Comparison of ENCODE assay signal across 9 mouse cellular contexts in the genomic region with DNA sequence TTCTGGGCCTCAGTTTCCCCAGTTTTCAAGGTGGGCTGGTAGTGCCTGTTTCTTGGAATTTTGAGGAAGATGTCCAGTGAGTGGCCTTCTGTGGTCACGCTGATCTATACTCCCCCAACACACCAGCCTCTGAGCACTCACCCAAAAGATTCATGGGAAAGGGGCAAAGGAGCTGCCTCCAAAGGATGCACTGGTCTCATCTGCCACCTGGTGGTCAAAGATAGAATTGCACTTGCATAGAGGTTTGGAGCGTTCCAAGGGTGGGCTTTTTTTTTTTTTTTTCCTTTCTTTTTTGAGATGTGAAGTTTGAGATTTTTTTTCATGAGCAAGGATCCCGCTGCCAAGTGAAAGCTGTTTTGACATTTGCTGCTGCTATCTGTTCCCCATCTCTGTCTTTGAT. TPM values are rescaled to one million over a fixed set of nuclear protein-coding genes. Genes with fewer than 3 reads are reported as not detected.
DNase-seq lines count a peak whose midpoint lies in the region; ATAC-seq and TF ChIP-seq lines count a peak whose summit lies in the region.
"Had no signal": no experiment of that assay in that cellular context is flagged by ENCODE, and none has a peak within 500 bp of the region (broad histone marks: within the 10 kb centered on the region; RNA-seq: fewer than 3 reads in every experiment).

No protein-coding gene starts in this region.

- H3K27me3 ChIP-seq in neural tube, embryonic 15.5 days (replicated peaks): no peaks in the 10 kb centered on the region
- H3K27me3 ChIP-seq in forebrain, embryonic 11.5 days (ENCODE audit: control insufficient read depth, insufficient read depth, low read length): no peaks in the 10 kb centered on the region
- no peaks in the 10 kb centered on the region for H3K27me3 ChIP-seq in liver, embryonic 14.5 days (ENCODE audit: control insufficient read depth, insufficient read depth, low read length)
- no peaks in the 10 kb centered on the region for H3K27me3 ChIP-seq in neural tube, embryonic 13.5 days

- ATAC-seq in neural tube, embryonic 15.5 days (ENCODE audit: low FRiP score): no peak; the same call in 1 of the 2 replicates
- ATAC-seq in forebrain, embryonic 11.5 days (replicated peaks; ENCODE audit: low FRiP score): peak; percentile 69; the same call in 1 of the 2 replicates
- ATAC-seq in liver, embryonic 14.5 days (ENCODE audit: insufficient read depth): no peak
- 0 out of 2 replicates have a peak, but pooled peaks have one; percentile 68 for ATAC-seq in neural tube, embryonic 13.5 days (ENCODE audit: low read depth)

- no peak overlapping the region for H3K27ac ChIP-seq in neural tube, embryonic 15.5 days (replicated peaks)
- H3K27ac ChIP-seq in forebrain, embryonic 11.5 days (ENCODE audit: low read depth, low read length): no peak overlapping the region
- H3K27ac ChIP-seq in liver, embryonic 14.5 days: no peak overlapping the region
- no peak overlapping the region for H3K27ac ChIP-seq in neural tube, embryonic 13.5 days (replicated peaks)

- TF ChIP-seq CTCF in liver, embryonic 14.5 days (IDR thresholded peaks at IDR 0.05; ENCODE audit: low read depth): peak; percentile 93

- no peak overlapping the region for H3K4me3 ChIP-seq in neural tube, embryonic 15.5 days (replicated peaks)
- H3K4me3 ChIP-seq in forebrain, embryonic 11.5 days (ENCODE audit: low read depth, low read length): no peak overlapping the region
- no peak overlapping the region for H3K4me3 ChIP-seq in liver, embryonic 14.5 days (ENCODE audit: insufficient read depth in 1 of 2, low read depth in 2 of 2, low read length in 2 of 2)
- H3K4me3 ChIP-seq in neural tube, embryonic 13.5 days: no peak overlapping the region
- H3K4me3 ChIP-seq: erythroblast, embryonic 14.5 days had no signal

- no peak for TF ChIP-seq EP300 in liver, embryonic 14.5 days (IDR thresholded peaks at IDR 0.05; ENCODE audit: low read depth)

- no peaks in the 10 kb centered on the region for H3K36me3 ChIP-seq in neural tube, embryonic 15.5 days
- no peaks in the 10 kb centered on the region for H3K36me3 ChIP-seq in forebrain, embryonic 11.5 days (ENCODE audit: control insufficient read depth, insufficient read depth, low read length)
- H3K36me3 ChIP-seq in liver, embryonic 14.5 days (replicated peaks; ENCODE audit: control insufficient read depth, insufficient read depth, low read depth): no peaks in the 10 kb centered on the region
- no peaks in the 10 kb centered on the region for H3K36me3 ChIP-seq in neural tube, embryonic 13.5 days

- DNase-seq in neural tube, embryonic 10.5 days (ENCODE audit: extremely low spot score, low spot score): peak; percentile 75
- peak; percentile 60 for DNase-seq in brain, embryonic 18.5 days (ENCODE audit: low read depth, low spot score)
- peak; percentile 81 for DNase-seq in forebrain, embryonic 11.5 days (ENCODE audit: low spot score)
- peak; percentile 67 for DNase-seq in kidney, adult 18-20 months
- DNase-seq in liver, embryonic 14.5 days (ENCODE audit: low read depth in 3 of 3, low spot score in 3 of 3): peak; percentile 25 to 44 (median 31)
- peak; percentile 86 for DNase-seq in thymus, postnatal 14 days

- no peak overlapping the region for H3K4me2 ChIP-seq in neural tube, embryonic 15.5 days
- H3K4me2 ChIP-seq in forebrain, embryonic 11.5 days (ENCODE audit: low read depth, low read length, severe bottlenecking): no peak overlapping the region
- H3K4me2 ChIP-seq in liver, embryonic 14.5 days (ENCODE audit: low read depth): no peak overlapping the region
- no peak overlapping the region for H3K4me2 ChIP-seq in neural tube, embryonic 13.5 days

- H3K9me3 ChIP-seq in neural tube, embryonic 15.5 days (replicated peaks): no peaks in the 10 kb centered on the region
- H3K9me3 ChIP-seq in forebrain, embryonic 11.5 days (ENCODE audit: control insufficient read depth, low read length): no peaks in the 10 kb centered on the region
- no peaks in the 10 kb centered on the region for H3K9me3 ChIP-seq in liver, embryonic 14.5 days (ENCODE audit: control insufficient read depth, low read length)
- no peaks in the 10 kb centered on the region for H3K9me3 ChIP-seq in neural tube, embryonic 13.5 days

- no peak overlapping the region for H3K9ac ChIP-seq in neural tube, embryonic 15.5 days (replicated peaks)
- no peak overlapping the region for H3K9ac ChIP-seq in forebrain, embryonic 11.5 days (ENCODE audit: low read length)
- no peak overlapping the region for H3K9ac ChIP-seq in liver, embryonic 14.5 days (replicated peaks)
- no peak overlapping the region for H3K9ac ChIP-seq in neural tube, embryonic 13.5 days

- WGBS in neural tube, embryonic 15.5 days: 1% methylated on average over 3 of the region's 3 CpGs
- WGBS in forebrain, embryonic 11.5 days: 5% methylated on average over 3 of the region's 3 CpGs
- WGBS in liver, embryonic 14.5 days (ENCODE audit: insufficient replicate concordance): 0% methylated on average over 3 of the region's 3 CpGs
- 0% methylated on average over 3 of the region's 3 CpGs for WGBS in neural tube, embryonic 13.5 days

- H3K4me1 ChIP-seq in neural tube, embryonic 15.5 days: no peaks in the 10 kb centered on the region; the same call in 1 of the 2 replicates
- no peaks in the 10 kb centered on the region for H3K4me1 ChIP-seq in forebrain, embryonic 11.5 days (replicated peaks; ENCODE audit: control insufficient read depth, insufficient read depth, low read length)
- peaks cover 0 to 7% of the 10 kb centered on the region in 2 experiments; a peak in 1 of 4 replicates for H3K4me1 ChIP-seq in liver, embryonic 14.5 days (replicated peaks; ENCODE audit: control insufficient read depth in 2 of 2, insufficient read depth in 2 of 2, low read length in 1 of 2)
- no peaks in the 10 kb centered on the region for H3K4me1 ChIP-seq in neural tube, embryonic 13.5 days (replicated peaks)

RNA-seq across cellular contexts. Expression of a gene that starts 10.8 kb away (rescaled TPM):
- 17.2 and 20.0 TPM in 2 replicates for polyA plus RNA-seq in neural tube, embryonic 15.5 days (2015; fragmentation: Nextera tagmentation; extraction: Ambion mirVana)
- 1.3 and 2.2 TPM in 2 replicates for polyA plus RNA-seq in forebrain, embryonic 11.5 days (2014; fragmentation: Nextera tagmentation; extraction: Ambion mirVana)
- 0.12 and 0.17 TPM in 2 replicates for polyA plus RNA-seq in liver, embryonic 14.5 days (2012; rRNA removed)
- polyA plus RNA-seq in liver, embryonic 14.5 days (2014; fragmentation: Nextera tagmentation; extraction: Ambion mirVana): 0.20 TPM in 1 of 2 replicates, not detected in the other
- 8.3 and 9.3 TPM in 2 replicates for polyA plus RNA-seq in neural tube, embryonic 13.5 days (2015; fragmentation: Nextera tagmentation; extraction: Ambion mirVana)

RNA-seq across cellular contexts. Expression of a gene that starts 28.9 kb away (rescaled TPM):
- polyA plus RNA-seq in neural tube, embryonic 15.5 days (2015; fragmentation: Nextera tagmentation; extraction: Ambion mirVana): 98.5 and 103 TPM in 2 replicates
- 103 and 109 TPM in 2 replicates for polyA plus RNA-seq in forebrain, embryonic 11.5 days (2014; fragmentation: Nextera tagmentation; extraction: Ambion mirVana)
- 11.0 and 11.8 TPM in 2 replicates for polyA plus RNA-seq in liver, embryonic 14.5 days (2012; rRNA removed)
- polyA plus RNA-seq in liver, embryonic 14.5 days (2014; fragmentation: Nextera tagmentation; extraction: Ambion mirVana): 8.8 TPM in 2 replicates
- 114 and 120 TPM in 2 replicates for polyA plus RNA-seq in neural tube, embryonic 13.5 days (2015; fragmentation: Nextera tagmentation; extraction: Ambion mirVana)

RNA-seq across cellular contexts. Expression of a gene that starts 33.4 kb away (rescaled TPM):
- 2.5 and 3.4 TPM in 2 replicates for polyA plus RNA-seq in neural tube, embryonic 15.5 days (2015; fragmentation: Nextera tagmentation; extraction: Ambion mirVana)
- polyA plus RNA-seq in forebrain, embryonic 11.5 days (2014; fragmentation: Nextera tagmentation; extraction: Ambion mirVana): not detected in 2 replicates
- 0.03 TPM in 1 of 2 replicates, not detected in the other for polyA plus RNA-seq in liver, embryonic 14.5 days (2012; rRNA removed)
- not detected in 2 replicates for polyA plus RNA-seq in liver, embryonic 14.5 days (2014; fragmentation: Nextera tagmentation; extraction: Ambion mirVana)
- 1.3 and 5.9 TPM in 2 replicates for polyA plus RNA-seq in neural tube, embryonic 13.5 days (2015; fragmentation: Nextera tagmentation; extraction: Ambion mirVana)
- polyA plus RNA-seq: erythroblast, embryonic 14.5 days had no signal

RNA-seq across cellular contexts. Expression of a gene that starts 40.6 kb away (rescaled TPM):
- polyA plus RNA-seq in neural tube, embryonic 15.5 days (2015; fragmentation: Nextera tagmentation; extraction: Ambion mirVana): 7.2 and 7.7 TPM in 2 replicates
- polyA plus RNA-seq in forebrain, embryonic 11.5 days (2014; fragmentation: Nextera tagmentation; extraction: Ambion mirVana): 4.0 and 4.4 TPM in 2 replicates
- 0.31 and 0.47 TPM in 2 replicates for polyA plus RNA-seq in liver, embryonic 14.5 days (2012; rRNA removed)
- 0.25 and 0.53 TPM in 2 replicates for polyA plus RNA-seq in liver, embryonic 14.5 days (2014; fragmentation: Nextera tagmentation; extraction: Ambion mirVana)
- polyA plus RNA-seq in neural tube, embryonic 13.5 days (2015; fragmentation: Nextera tagmentation; extraction: Ambion mirVana): 9.1 and 9.2 TPM in 2 replicates
- polyA plus RNA-seq: erythroblast, embryonic 14.5 days had no signal

Comparison
In these comparisons a context has a peak if more than half of its experiments do, and no peak if none do; other contexts are left out.
1. ATAC-seq: peak in forebrain, embryonic 11.5 days (single experiment) and neural tube, embryonic 13.5 days (single experiment); none in neural tube, embryonic 15.5 days (single experiment) and liver, embryonic 14.5 days (single experiment).
2. DNase-seq: peak in every context shown above with its lines; median percentile 86 in thymus, postnatal 14 days; 81 in forebrain, embryonic 11.5 days; 75 in neural tube, embryonic 10.5 days; 67 in kidney, adult 18-20 months; 60 in brain, embryonic 18.5 days; 31 in liver, embryonic 14.5 days.